Mouse (Mus musculus): ENCODE results near the gene Dennd6b. TPM values are rescaled to one million over a fixed set of nuclear protein-coding genes. Genes with fewer than 3 reads are reported as not detected.

The Dennd6b gene
- total and polyA plus RNA-seq, 3 experiments = 4.1 to 9.1 (median 9.0) TPM

DNA sequence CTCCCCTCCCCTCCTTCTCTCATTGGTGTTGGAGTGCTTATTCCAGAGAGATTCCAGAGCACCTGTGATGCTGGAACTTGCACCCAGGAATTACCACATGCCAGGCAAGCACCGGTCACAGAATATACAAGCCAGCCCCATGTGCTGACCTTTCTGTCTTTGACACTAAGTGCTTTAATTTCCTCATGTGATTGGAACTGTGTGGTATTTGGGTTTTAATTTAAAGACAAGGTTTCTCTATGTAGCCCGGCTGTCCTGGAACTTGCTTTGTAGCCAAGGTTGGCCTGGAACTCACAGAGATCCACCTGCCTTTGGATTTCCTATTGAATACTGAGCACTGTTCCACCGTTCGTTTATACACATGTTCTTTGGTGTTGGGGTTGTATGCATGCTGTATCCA lies 37.8 kb upstream of the Dennd6b start:
- TF ChIP-seq ZC3H11A (IDR thresholded peaks at IDR 0.05; ENCODE audit: low read depth, low read length) (no peak), KAT2A (IDR thresholded peaks at IDR 0.05; ENCODE audit: insufficient replicate concordance, low read length) (no peak), TCF12 (IDR thresholded peaks at IDR 0.05; ENCODE audit: low read depth, low read length) (no peak), USF1 (IDR thresholded peaks at IDR 0.05; ENCODE audit: low read depth, low read length) (no peak), RAD21 (IDR thresholded peaks at IDR 0.05; ENCODE audit: low read depth, low read length) (no peak), POLR2A (IDR thresholded peaks at IDR 0.05; ENCODE audit: low read depth, low read length) (no peak)

DNA sequence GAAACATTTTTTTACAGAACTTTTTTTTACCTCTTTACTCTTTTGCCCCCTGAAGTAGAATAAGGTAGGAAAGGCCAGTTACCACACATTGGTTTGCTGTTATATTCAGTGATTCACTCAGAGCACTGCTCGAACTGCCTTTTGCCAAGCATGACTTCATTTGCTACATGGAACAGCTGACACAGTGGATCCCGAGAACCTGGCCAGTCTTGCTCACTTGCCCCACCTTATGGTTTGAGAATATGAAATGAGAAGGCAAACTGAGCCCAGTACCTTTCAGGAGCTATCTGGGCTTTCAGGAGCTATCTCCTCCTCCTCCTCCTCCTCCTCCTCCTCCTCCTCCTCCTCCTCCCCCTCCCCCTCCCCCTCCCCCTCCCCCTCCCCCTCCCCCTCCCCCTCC lies 37.3 kb upstream of the Dennd6b start:
- Histone ChIP-seq H3K27ac (ENCODE audit: insufficient read depth, low read depth) (no peak overlapping the region), H3K4me3 (replicated peaks in 1 of 3; ENCODE audit: low read depth in 2 of 3, low read length in 2 of 3, poor library complexity in 1 of 3) (no peak overlapping the region), H3K27me3 (replicated peaks) (no peaks in the 10 kb centered on the region), H3K4me2 (ENCODE audit: insufficient read depth, low read depth, poor library complexity, severe bottlenecking) (no peak overlapping the region), H3K9ac (ENCODE audit: insufficient read depth, low read depth) (no peak overlapping the region), H3K36me3 (replicated peaks in 1 of 2; ENCODE audit: control insufficient read depth in 1 of 2, insufficient read depth in 1 of 2, low read length in 1 of 2) (peaks cover 0 to 2% of the 10 kb centered on the region in 2 experiments), H3K9me3 (replicated peaks; ENCODE audit: low read length) (no peaks in the 10 kb centered on the region), H3K4me1 (ENCODE audit: control insufficient read depth in 1 of 2, insufficient read depth in 2 of 2) (no peaks in the 10 kb centered on the region; a peak in 1 of 4 replicates), H3K79me2 (replicated peaks; ENCODE audit: control insufficient read depth, extremely low read depth, insufficient read depth, poor library complexity, severe bottlenecking) (no peaks in the 10 kb centered on the region)
- TF ChIP-seq SMC3 (IDR thresholded peaks at IDR 0.05; ENCODE audit: low read depth, low read length) (peak; percentile 29), MYC (IDR thresholded peaks at IDR 0.05; ENCODE audit: low read depth, low read length) (no peak), MAFK (IDR thresholded peaks at IDR 0.05; ENCODE audit: insufficient replicate concordance, low read length) (no peak), ZMIZ1 (IDR thresholded peaks at IDR 0.05; ENCODE audit: low read depth, low read length) (no peak), NRF1 (IDR thresholded peaks at IDR 0.05; ENCODE audit: low read depth, low read length) (no peak), RAD21 (IDR thresholded peaks at IDR 0.05; ENCODE audit: low read depth, low read length) (peak; percentile 22), JUN (IDR thresholded peaks at IDR 0.05; ENCODE audit: insufficient read depth, low read depth, low read length) (no peak), USF1 (IDR thresholded peaks at IDR 0.05; ENCODE audit: low read depth, low read length) (no peak), MXI1 (IDR thresholded peaks at IDR 0.05; ENCODE audit: low read depth, low read length) (no peak), CTCF (conservative IDR thresholded peaks at IDR 0.05 in 1 of 2, IDR thresholded peaks at IDR 0.05 in 1 of 2; ENCODE audit: low read depth in 2 of 2, low read length in 2 of 2) (peak in 1 of 2 experiments; percentile 40; a peak in 2 of 4 replicates)
- peak; percentile 31 for DNase-seq (ENCODE audit: extremely low read depth)
- in situ Hi-C loops (cut with MboI; ENCODE audit: low pct_ligation_motif_present, low pct_unique_long_range_greater_than_20kb, low sequenced_read_pairs) = no loop called here
- dilution Hi-C loops (cut with MboI; ENCODE audit: extremely low pct_ligation_motif_present, extremely low pct_unique_long_range_greater_than_20kb, low sequenced_read_pairs) = no loop called here

More for the DNA sequence above, 37.8 kb upstream of the Dennd6b start:
- dilution Hi-C loops (cut with MboI; ENCODE audit: extremely low pct_ligation_motif_present, extremely low pct_unique_long_range_greater_than_20kb, low sequenced_read_pairs) (no loop called here), in situ Hi-C loops (cut with MboI; ENCODE audit: low pct_ligation_motif_present, low pct_unique_long_range_greater_than_20kb, low sequenced_read_pairs) (no loop called here)
- Histone ChIP-seq H3K4me3 (replicated peaks in 1 of 3; ENCODE audit: low read depth in 2 of 3, low read length in 2 of 3, poor library complexity in 1 of 3) (no peak overlapping the region), H3K4me1 (ENCODE audit: control insufficient read depth in 1 of 2, insufficient read depth in 2 of 2) (no peaks in the 10 kb centered on the region; a peak in 1 of 4 replicates), H3K27me3 (replicated peaks) (no peaks in the 10 kb centered on the region), H3K9ac (ENCODE audit: insufficient read depth, low read depth) (no peak overlapping the region), H3K79me2 (replicated peaks; ENCODE audit: control insufficient read depth, extremely low read depth, insufficient read depth, poor library complexity, severe bottlenecking) (no peaks in the 10 kb centered on the region), H3K36me3 (replicated peaks in 1 of 2; ENCODE audit: control insufficient read depth in 1 of 2, insufficient read depth in 1 of 2, low read length in 1 of 2) (peaks cover 0 to 2% of the 10 kb centered on the region in 2 experiments), H3K9me3 (replicated peaks; ENCODE audit: low read length) (no peaks in the 10 kb centered on the region), H3K27ac (ENCODE audit: insufficient read depth, low read depth) (no peak overlapping the region), H3K4me2 (ENCODE audit: insufficient read depth, low read depth, poor library complexity, severe bottlenecking) (no peak overlapping the region)
- DNase-seq (ENCODE audit: extremely low read depth) = no peak

Data from CH12.LX (cell line).